Mouse (Mus musculus) left cerebral cortex, postnatal 14 days (tissue): ENCODE data around the gene Tuba1b. TPM values are rescaled to one million over a fixed set of nuclear protein-coding genes. Genes with fewer than 3 reads are reported as not detected.
"Not testable (repeated sequence)": the region's sequence is repeated elsewhere in the genome, so short reads cannot be mapped to it uniquely, and the experiment has no call there.

Experiments
- DNase-seq, 2 experiments: peaks; one replicate each; pipeline ENCODE4 v3.0.0; 2021 to 2022; ENCODE audit warnings: low spot score in 2 of 2, mixed read lengths in 1 of 2
- intact Hi-C: fragments of 180-260 bp; cut with DNase I; formaldehyde crosslinking; loops from one replicate; pipeline ENCODE4 v1.15.1; 2025
- total RNA-seq, 2 experiments: library from RNA; stranded (reverse); gene quantifications; 2 replicates each; pipeline ENCODE4 v1.2.3; 2021

Gene Tuba1b
- total RNA-seq, 2 experiments from 2014 or later: 689 to 750 TPM

DNA sequence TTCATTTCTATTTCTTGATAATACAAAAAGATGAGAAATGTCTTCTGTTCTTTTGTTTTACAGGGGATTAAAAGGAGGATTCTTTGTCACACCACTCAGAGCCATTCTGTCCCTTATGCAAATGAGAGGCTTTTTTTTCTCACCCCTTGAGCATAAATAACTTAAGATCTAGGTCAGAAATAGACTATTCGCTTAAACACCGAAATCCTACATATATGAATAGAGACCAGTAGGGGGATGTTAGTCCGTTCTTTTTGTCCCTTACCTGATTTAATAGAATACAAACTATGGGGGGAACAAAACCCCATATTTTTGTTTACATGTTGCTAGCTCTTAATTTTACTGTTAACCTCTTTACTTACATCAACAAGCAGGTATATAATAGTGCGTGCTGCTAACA lies 21.6 kb upstream of the Tuba1b start:
- DNase-seq: no peak
- intact Hi-C loops: loop anchor here (2.0 kb wide), 1 partner anchor 15 kb away; no protein-coding TSS in a partner anchor

DNA sequence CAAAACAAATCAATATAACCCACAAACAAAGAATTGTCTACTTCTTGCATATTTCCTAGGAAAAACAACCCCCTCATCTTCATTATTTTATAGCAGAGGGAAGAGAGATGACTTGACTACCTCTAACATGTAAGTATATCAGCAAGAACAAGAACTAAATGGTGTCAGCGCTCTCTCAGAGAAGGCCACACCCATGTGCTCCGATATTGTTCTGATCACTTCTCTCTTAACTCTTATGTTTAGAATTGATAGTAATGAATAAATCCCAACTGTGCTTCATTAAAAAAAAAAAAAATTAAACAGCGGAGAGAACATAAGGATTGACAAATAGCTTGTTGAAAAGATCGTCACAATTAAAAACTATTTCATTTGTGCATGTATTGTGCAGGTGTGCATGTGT lies 21.0 kb upstream of the Tuba1b start:
- intact Hi-C loops: loop anchor here (2.0 kb wide), 1 partner anchor 15 kb away; no protein-coding TSS in a partner anchor
- no peak for DNase-seq

GRCm38 (mm10) chr15:98954425-98955253 lies 20.3 kb upstream of the Tuba1b start:
- intact Hi-C loops: loop anchor here (2.0 kb wide), 1 partner anchor 16 kb away; no protein-coding TSS in a partner anchor
- DNase-seq: peak; percentile 70 to 81

DNA sequence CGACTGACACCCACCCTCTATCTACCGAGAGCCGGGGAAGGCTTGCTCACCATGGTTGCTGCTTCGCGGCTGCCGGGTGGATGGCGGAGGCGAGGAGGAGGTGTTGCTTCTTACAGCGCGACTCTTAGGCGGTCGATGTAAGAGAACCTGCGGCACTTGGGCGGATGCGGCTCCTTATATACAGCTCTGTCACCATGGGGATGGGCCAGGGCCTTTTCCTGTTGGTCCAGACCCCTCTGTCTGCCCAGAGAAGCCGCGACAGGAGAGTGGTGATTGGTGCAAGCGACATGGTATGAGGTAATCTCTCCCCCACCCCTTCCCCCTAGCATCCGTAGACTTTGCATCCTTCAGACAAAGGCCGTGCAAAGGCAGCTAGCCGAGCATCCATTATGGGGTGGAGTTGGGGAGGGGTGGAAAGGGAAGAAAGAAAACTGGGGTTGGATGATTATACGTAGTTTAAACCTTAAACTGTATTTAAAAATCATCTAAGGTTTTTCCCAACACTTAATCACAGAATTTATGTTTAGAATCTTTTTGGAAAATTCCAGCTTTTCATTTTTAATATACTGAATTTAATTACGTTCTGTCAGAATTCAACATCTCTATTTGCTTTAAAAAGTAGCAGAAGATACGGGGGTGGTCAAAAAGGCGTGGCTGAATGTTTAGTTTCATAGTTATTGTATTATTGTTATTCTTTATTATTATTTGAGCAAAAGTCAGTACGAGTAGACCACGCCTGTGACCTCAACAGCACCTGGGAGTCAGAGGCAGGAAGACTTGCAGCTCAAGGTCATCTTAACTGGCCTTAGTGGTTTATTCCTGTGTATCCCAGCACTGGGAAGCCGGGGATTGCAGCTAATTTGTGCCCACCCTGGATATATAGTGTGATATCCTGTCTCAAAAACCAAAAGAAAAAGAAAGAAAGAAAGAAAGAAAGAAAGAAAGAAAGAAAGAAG lies 19.3 kb upstream of the Tuba1b start, which contains the start of the genes Gm49450 and Tuba1a:
TSS of gene Gm49450 (minus strand) at position 151 of the 956 bp plus-strand sequence.
TSS of gene Tuba1a (minus strand) at position 303 of the 956 bp plus-strand sequence.
- peak; percentile 97 to 98 for DNase-seq
- intact Hi-C loops: loop anchor here (1.0 to 2.0 kb wide), 2 partner anchors 17 to 40 kb away; no protein-coding TSS in a partner anchor

- DNase-seq: no peak
- intact Hi-C loops: loop anchor here (1.0 kb wide), 1 partner anchor 40 kb away; no protein-coding TSS in a partner anchor
Measured at GRCm38 (mm10) chr15:98952751-98953400, 18.5 kb upstream of the Tuba1b start.

GRCm38 (mm10) chr15:98952063-98952455 lies 17.7 kb upstream of the Tuba1b start:
- intact Hi-C loops: no loop called here
- no peak for DNase-seq

- DNase-seq, intact Hi-C loops: not testable (repeated sequence)
Measured at GRCm38 (mm10) chr15:98951122-98952062, 17.0 kb upstream of the Tuba1b start.

GRCm38 (mm10) chr15:98949607-98949892 lies 15.2 kb upstream of the Tuba1b start:
- intact Hi-C loops: no loop called here
- DNase-seq: no peak

DNA sequence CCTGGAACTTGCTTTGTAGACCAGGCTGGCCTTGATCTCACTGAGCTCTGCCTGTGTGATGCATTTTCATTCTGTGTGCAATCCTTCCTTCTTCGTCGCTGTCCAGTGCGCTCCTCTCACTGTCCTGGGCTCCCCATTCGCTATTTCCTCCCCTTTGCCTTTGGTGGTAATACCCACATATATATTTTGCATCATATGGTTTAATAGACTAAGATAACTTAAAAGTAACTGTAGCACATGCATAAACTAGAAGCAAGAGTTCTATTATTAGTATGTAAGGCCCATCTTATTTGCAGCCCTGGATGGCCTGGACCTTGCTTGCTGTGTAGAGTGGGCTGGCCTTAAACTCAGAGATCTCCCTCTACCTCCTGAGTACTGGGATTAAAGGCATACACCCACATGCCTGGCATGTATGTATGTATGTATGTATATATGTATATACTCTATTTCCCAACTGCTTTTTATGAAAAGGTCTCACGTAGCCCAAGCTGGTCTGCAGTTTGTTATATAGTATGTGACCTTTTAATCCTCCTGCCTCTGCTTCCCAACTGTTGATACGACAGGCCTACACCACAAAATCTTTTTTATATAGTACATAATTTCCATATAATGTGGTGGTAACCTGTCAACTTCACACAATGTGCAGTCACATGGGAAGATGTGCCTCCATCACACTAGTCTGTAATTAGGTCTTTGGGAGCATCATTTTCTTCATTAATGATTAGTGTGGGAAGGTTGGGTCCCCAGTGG lies 14.7 kb upstream of the Tuba1b start:
- DNase-seq: no peak
- intact Hi-C loops: no loop called here

- intact Hi-C loops: no loop called here
- no peak for DNase-seq
Measured at GRCm38 (mm10) chr15:98948382-98948781, 14.0 kb upstream of the Tuba1b start.

GRCm38 (mm10) chr15:98947884-98948283 lies 13.5 kb upstream of the Tuba1b start:
- intact Hi-C loops: no loop called here
- DNase-seq: no peak

DNA sequence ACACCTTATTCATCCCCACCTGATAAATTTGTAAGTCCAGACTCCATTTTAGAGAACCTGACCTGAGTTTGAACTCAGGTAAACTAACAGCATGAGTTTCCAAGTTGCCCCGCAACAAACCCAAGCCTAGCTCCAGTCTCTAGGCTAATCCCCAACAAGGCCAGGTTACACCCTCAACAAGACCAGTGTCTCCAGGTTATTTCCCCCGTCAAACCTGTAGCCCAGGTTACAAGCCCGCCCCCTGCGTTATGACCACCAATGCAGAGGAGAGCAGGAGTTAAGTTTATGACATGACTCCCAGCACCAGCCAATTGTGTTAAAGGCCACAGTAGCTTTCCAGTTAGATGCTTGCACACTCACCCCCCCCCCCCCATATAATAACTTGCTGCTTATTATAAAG lies 8.8 kb upstream of the Tuba1b start:
- intact Hi-C loops: no loop called here
- no peak for DNase-seq

GRCm38 (mm10) chr15:98942081-98942480 lies 7.7 kb upstream of the Tuba1b start:
- intact Hi-C loops: no loop called here
- no peak for DNase-seq

DNA sequence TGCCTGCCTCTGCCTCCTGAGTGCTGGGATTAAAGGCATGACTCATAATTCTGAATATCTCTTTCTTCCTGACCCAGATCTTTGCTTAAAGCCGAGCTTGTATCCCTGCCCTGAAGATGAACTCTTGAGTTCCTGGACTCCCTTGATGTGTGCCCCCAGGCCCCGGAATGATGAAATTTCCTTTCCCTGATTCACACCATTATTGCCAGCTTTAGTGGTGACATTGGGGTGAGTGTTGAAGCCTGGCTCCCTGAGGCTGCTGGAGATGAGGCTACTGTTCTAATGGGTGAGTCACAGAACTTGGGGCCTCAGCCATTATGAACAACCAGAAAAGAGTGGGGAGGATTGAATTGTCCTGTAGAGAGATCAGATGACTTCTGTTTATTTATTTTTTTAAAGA lies 7.2 kb upstream of the Tuba1b start:
- no peak for DNase-seq
- intact Hi-C loops: no loop called here

DNA sequence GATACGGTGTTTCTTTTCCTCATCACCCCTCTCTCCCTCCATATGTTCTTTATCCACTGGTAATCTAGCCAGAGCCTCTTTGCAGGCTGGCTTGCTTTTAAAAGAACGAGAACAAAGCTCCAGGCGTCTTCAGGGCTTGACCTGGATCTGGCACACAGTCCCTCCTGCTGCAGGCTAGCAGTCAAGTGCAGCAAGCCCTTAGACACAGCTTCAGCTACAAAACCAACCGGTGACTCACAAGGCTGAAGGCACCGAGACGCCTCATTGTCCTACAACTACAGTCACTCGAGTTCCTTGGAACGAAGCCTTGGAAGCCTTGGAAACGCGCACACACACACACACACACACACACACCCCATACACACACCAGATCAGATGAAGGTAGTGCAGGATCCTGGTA lies 6.5 kb upstream of the Tuba1b start:
- DNase-seq: peak in 1 of 2 experiments; percentile 67
- intact Hi-C loops: no loop called here

GRCm38 (mm10) chr15:98933833-98934216 lies 540 bp downstream of the Tuba1b start:
- DNase-seq: peak; percentile 97 to 98
- intact Hi-C loops: loop anchor here (2.0 kb wide), 1 partner anchor 59 kb away; no protein-coding TSS in a partner anchor

GRCm38 (mm10) chr15:98933004-98933671 lies 1.2 kb downstream of the Tuba1b start:
- DNase-seq, intact Hi-C loops: not testable (repeated sequence)
